Mouse (Mus musculus) MEL (cell line): ENCODE data around the gene Birc6. TPM values are rescaled to one million over a fixed set of nuclear protein-coding genes. Genes with fewer than 3 reads are reported as not detected.

Experiments used
- DNase-seq: peaks from one replicate; pipeline ENCODE4 v3.0.0; 2011; ENCODE audit warnings: low read depth, low spot score
- H3K27ac ChIP-seq: 2 replicates; pipeline ENCODE4 v1.5.1; 2012; ENCODE audit warnings: low read depth, mild to moderate bottlenecking, control low read depth, low read length, moderate library complexity; ENCODE audit not compliant: control insufficient read depth
- H3K27me3 ChIP-seq, 2 experiments: fragments of 150-350 bp in 1 of 2; sonication (generic) in 1 of 2; 2 replicates each; pipeline ENCODE4 v1.6.1; 2012; ENCODE audit warnings: low read length in 2 of 2, mild to moderate bottlenecking in 2 of 2, improper control_type of control experiment in 1 of 2, moderate library complexity in 1 of 2; ENCODE audit not compliant: insufficient read depth in 2 of 2, control insufficient read depth in 1 of 2
- H3K36me3 ChIP-seq, 2 experiments: 2 replicates each; pipeline ENCODE4 v1.6.1; 2012 to 2014; ENCODE audit warnings: low read length in 2 of 2, improper control_type of control experiment in 1 of 2, inconsistent platforms in 1 of 2, mild to moderate bottlenecking in 1 of 2; ENCODE audit not compliant: insufficient read depth in 2 of 2, control insufficient read depth in 1 of 2
- H3K4me1 ChIP-seq, 2 experiments: fragments of 150-350 bp in 1 of 2; sonication (generic) in 1 of 2; 2 replicates each; pipeline ENCODE4 v1.6.1; 2012; ENCODE audit warnings: low read length in 2 of 2, improper control_type of control experiment in 1 of 2, mild to moderate bottlenecking in 1 of 2; ENCODE audit not compliant: insufficient read depth in 2 of 2, control insufficient read depth in 1 of 2
- H3K4me3 ChIP-seq, 2 experiments: fragments of 150-350 bp in 1 of 2; sonication (generic) in 1 of 2; 2 replicates each; pipeline ENCODE4 v1.5.1; 2012; ENCODE audit warnings: low read depth in 2 of 2, low read length in 2 of 2, mild to moderate bottlenecking in 2 of 2, moderate library complexity in 2 of 2, control low read depth in 1 of 2, improper control_type of control experiment in 1 of 2; ENCODE audit not compliant: control insufficient read depth in 1 of 2, insufficient read depth in 1 of 2
- H3K79me2 ChIP-seq: 2 replicates; pipeline ENCODE4 v1.6.1; 2012; ENCODE audit warnings: mild to moderate bottlenecking, low read length, moderate library complexity; ENCODE audit not compliant: control insufficient read depth, poor library complexity, insufficient read depth
- H3K9ac ChIP-seq: 2 replicates; pipeline ENCODE4 v1.6.1; 2012; ENCODE audit warnings: low read depth, mild to moderate bottlenecking, control low read depth, low read length, moderate library complexity; ENCODE audit not compliant: control insufficient read depth, poor library complexity, severe bottlenecking
- H3K9me3 ChIP-seq: fragments of 150-350 bp; sonication (generic); replicated peaks from 2 replicates; pipeline ENCODE4 v1.6.1; 2012; ENCODE audit warnings: mild to moderate bottlenecking, low read length, improper control_type of control experiment, moderate library complexity; ENCODE audit not compliant: insufficient read depth
- BHLHE40 ChIP-seq: IDR thresholded peaks from 2 replicates; pipeline ENCODE4 v1.6.1; 2012; ENCODE audit warnings: low read depth, mild to moderate bottlenecking, inconsistent platforms, low read length, improper control_type of control experiment, borderline replicate concordance
- CTCF ChIP-seq, 3 experiments: IDR thresholded peaks in 2 of 3; conservative IDR thresholded peaks in 1 of 3; 2 replicates each; pipeline ENCODE4 v1.5.1; 2011 to 2012; ENCODE audit warnings: low read length in 3 of 3, low read depth in 2 of 3, mild to moderate bottlenecking in 2 of 3, improper control_type of control experiment in 1 of 3, inconsistent platforms in 1 of 3, mixed read lengths in 1 of 3, moderate library complexity in 1 of 3; ENCODE audit not compliant: control insufficient read depth in 1 of 3, insufficient read depth in 1 of 3, poor library complexity in 1 of 3, severe bottlenecking in 1 of 3
- E2F4 ChIP-seq: IDR thresholded peaks from 2 replicates; pipeline ENCODE4 v1.6.1; 2011; ENCODE audit warnings: low read depth, low read length, improper control_type of control experiment, borderline replicate concordance
- ELF1 ChIP-seq: IDR thresholded peaks from 2 replicates; pipeline ENCODE4 v1.6.1; 2014; ENCODE audit warnings: low read depth, mild to moderate bottlenecking, inconsistent platforms, low read length, improper control_type of control experiment, moderate library complexity
- GABPA ChIP-seq: IDR thresholded peaks from 2 replicates; pipeline ENCODE4 v1.6.1; 2012; ENCODE audit warnings: low read depth, mild to moderate bottlenecking, inconsistent platforms, low read length, improper control_type of control experiment, moderate library complexity
- HCFC1 ChIP-seq: IDR thresholded peaks from 2 replicates; pipeline ENCODE4 v1.6.1; 2012; ENCODE audit warnings: low read depth, mild to moderate bottlenecking, inconsistent platforms, low read length, improper control_type of control experiment, moderate library complexity
- JUND ChIP-seq: IDR thresholded peaks from 2 replicates; pipeline ENCODE4 v1.6.1; 2011; ENCODE audit warnings: low read depth, mild to moderate bottlenecking, improper control_type of control experiment, low read length
- KAT2A ChIP-seq: conservative IDR thresholded peaks from 2 replicates; pipeline ENCODE4 v1.6.1; 2012; ENCODE audit warnings: low read depth, low read length, improper control_type of control experiment, inconsistent platforms
- MYB ChIP-seq: IDR thresholded peaks from 2 replicates; pipeline ENCODE4 v1.6.1; 2011; ENCODE audit warnings: mild to moderate bottlenecking, low read depth, low read length, improper control_type of control experiment
- NRF1 ChIP-seq: IDR thresholded peaks from 2 replicates; pipeline ENCODE4 v1.6.1; 2014; ENCODE audit warnings: low read depth, mild to moderate bottlenecking, inconsistent platforms, low read length, improper control_type of control experiment, moderate library complexity; ENCODE audit not compliant: poor library complexity, insufficient read depth, severe bottlenecking
- POLR2AphosphoS2 ChIP-seq: IDR thresholded peaks from 2 replicates; pipeline ENCODE4 v1.6.1; 2011; ENCODE audit warnings: low read length, improper control_type of control experiment
- RAD21 ChIP-seq: IDR thresholded peaks from 2 replicates; pipeline ENCODE4 v1.6.1; 2011; ENCODE audit warnings: mild to moderate bottlenecking, low read depth, low read length, improper control_type of control experiment
- SIN3A ChIP-seq: IDR thresholded peaks from 2 replicates; pipeline ENCODE4 v1.6.1; 2012; ENCODE audit warnings: low read length, improper control_type of control experiment, inconsistent platforms
- SMC3 ChIP-seq: IDR thresholded peaks from 2 replicates; pipeline ENCODE4 v1.6.1; 2011; ENCODE audit warnings: low read depth, low read length, improper control_type of control experiment
- TBP ChIP-seq: IDR thresholded peaks from 2 replicates; pipeline ENCODE4 v1.8.0; 2011; ENCODE audit warnings: low read depth, low read length, improper control_type of control experiment
- USF2 ChIP-seq, 2 experiments: IDR thresholded peaks; 2 replicates each; pipeline ENCODE4 v1.6.1; 2011 to 2012; ENCODE audit warnings: improper control_type of control experiment in 2 of 2, low read length in 2 of 2, borderline replicate concordance in 1 of 2, inconsistent platforms in 1 of 2, low read depth in 1 of 2, mild to moderate bottlenecking in 1 of 2; ENCODE audit not compliant: insufficient read depth in 1 of 2
- ZC3H11A ChIP-seq: IDR thresholded peaks from 2 replicates; pipeline ENCODE4 v1.6.1; 2012; ENCODE audit warnings: low read depth, mild to moderate bottlenecking, inconsistent platforms, low read length, improper control_type of control experiment
- ZKSCAN1 ChIP-seq: IDR thresholded peaks from 2 replicates; pipeline ENCODE4 v1.6.1; 2012; ENCODE audit warnings: low read depth, mild to moderate bottlenecking, inconsistent platforms, low read length, improper control_type of control experiment, moderate library complexity
- ZMIZ1 ChIP-seq: IDR thresholded peaks from 2 replicates; pipeline ENCODE4 v1.6.1; 2012; ENCODE audit warnings: low read depth, mild to moderate bottlenecking, inconsistent platforms, low read length, improper control_type of control experiment, moderate library complexity
- polyA plus RNA-seq, 2 experiments: library from polyadenylated mRNA; stranded (reverse) in 1 of 2; unstranded in 1 of 2; fragments of >175 nt in 1 of 2; fragments of >200 nt in 1 of 2; gene quantifications; 2 replicates each; pipeline versions ENCODE4 v1.2.1 to v1.2.4; 2012; ENCODE audit warnings: low replicate concordance in 2 of 2, low read depth in 1 of 2; ENCODE audit not compliant: insufficient read length in 2 of 2, insufficient read depth in 1 of 2, missing spikeins in 1 of 2
- total RNA-seq: library from RNA; depleted of rRNA; stranded (reverse); fragments of 300-350 nt; gene quantifications from 2 replicates; pipeline ENCODE4 v1.2.3, GENCODE M21; 2012

Gene Birc6
- total and polyA plus RNA-seq, 3 experiments: 58.7 to 475 (median 67.3) TPM

GRCm38 (mm10) chr17:74717618-74718151 lies 189.6 kb downstream of the Birc6 start, which contains the start of gene Ttc27 (continued):
- TF ChIP-seq E2F4 (no peak), HCFC1 (peak; percentile 96), JUND (no peak), SIN3A (peak; percentile 100), KAT2A (peak; percentile 63; the same call in 1 of the 2 replicates), NRF1 (peak; percentile 78), ELF1 (peak; percentile 88), TBP (peak; percentile 84)

GRCm38 (mm10) chr17:74732872-74733271 lies 204.8 kb downstream of the Birc6 start:
- TF ChIP-seq ZC3H11A (peak; percentile 82), ZMIZ1 (no peak), BHLHE40 (no peak), RAD21 (peak; percentile 70), POLR2AphosphoS2 (no peak), MYB (no peak), GABPA (no peak), SMC3 (peak; percentile 70), HCFC1 (no peak), USF2 (IDR thresholded peaks at IDR 0.05; ENCODE audit: borderline replicate concordance in 1 of 2, insufficient read depth in 1 of 2, low read depth in 1 of 2, low read length in 2 of 2) (no peak), ZKSCAN1 (no peak), CTCF (IDR thresholded peaks at IDR 0.05 in 2 of 3, conservative IDR thresholded peaks at IDR 0.05 in 1 of 3; ENCODE audit: control insufficient read depth in 1 of 3, insufficient read depth in 1 of 3, low read depth in 2 of 3, low read length in 3 of 3, poor library complexity in 1 of 3, severe bottlenecking in 1 of 3) (peak; percentile 35 to 69 (median 58); a peak in 5 of 6 replicates)
- TF ChIP-seq, all 39 proteins: peak for 4
- Histone ChIP-seq H3K27me3 (no peaks in the 10 kb centered on the region), H3K36me3 (peaks cover 0 to 2% of the 10 kb centered on the region in 2 experiments; a peak in 2 of 4 replicates), H3K27ac (no peak overlapping the region), H3K9ac (no peak overlapping the region), H3K9me3 (no peaks in the 10 kb centered on the region), H3K4me3 (no peak overlapping the region), H3K79me2 (no peaks in the 10 kb centered on the region), H3K4me1 (no peaks in the 10 kb centered on the region)
- peak; percentile 65 for DNase-seq
